Mouse (Mus musculus) midbrain, embryonic 10.5 days (tissue): Measurements from ENCODE around the gene Wapl. TPM values are rescaled to one million over a fixed set of nuclear protein-coding genes. Genes with fewer than 3 reads are reported as not detected.

ENCODE experiments used
- DNase-seq: peaks from one replicate; pipeline ENCODE4 v3.0.0-alpha.2; 2017; ENCODE audit warnings: low spot score
- H3K27ac ChIP-seq: fragments of 300-500 bp; sonication (generic); replicated peaks from 2 replicates; pipeline ENCODE4 v1.5.1; 2016; ENCODE audit warnings: mild to moderate bottlenecking
- H3K27me3 ChIP-seq: fragments of 300-500 bp; sonication (generic); 2 replicates; pipeline ENCODE4 v1.6.1; 2016; ENCODE audit warnings: low read depth, mild to moderate bottlenecking; ENCODE audit not compliant: poor library complexity, severe bottlenecking
- H3K36me3 ChIP-seq: fragments of 300-500 bp; sonication (generic); 2 replicates; pipeline ENCODE4 v1.6.1; 2016; ENCODE audit warnings: mild to moderate bottlenecking, moderate library complexity
- H3K4me1 ChIP-seq: fragments of 300-500 bp; sonication (generic); 2 replicates; pipeline ENCODE4 v1.6.1; 2016
- H3K4me3 ChIP-seq: fragments of 300-500 bp; sonication (generic); 2 replicates; pipeline ENCODE4 v1.5.1; 2016; ENCODE audit warnings: mild to moderate bottlenecking, moderate library complexity
- H3K9me3 ChIP-seq: fragments of 300-500 bp; sonication (generic); replicated peaks from 2 replicates; pipeline ENCODE4 v1.6.1; 2016; ENCODE audit warnings: mild to moderate bottlenecking
- WGBS: fragments of 180-500 bp; shearing (Covaris S2); methylation state at CpG from one replicate; pipeline ENCODE4 v1.1.7; 2016; 5-methylcytosine and 5-hydroxymethylcytosine counted together
- polyA plus RNA-seq: library from polyadenylated mRNA; unstranded; fragments of >200 nt; fragmentation: Nextera tagmentation; extraction: Ambion mirVana; gene quantifications from 2 replicates; pipeline ENCODE4 v1.2.1, GENCODE M21; 2016

Wapl gene
- polyA plus RNA-seq, 1 experiment from 2014 or later, result 26.1 TPM

- peak overlapping the region; percentile 60 for H3K4me3 ChIP-seq
- no peaks in the 10 kb centered on the region for H3K36me3 ChIP-seq
- H3K27me3 ChIP-seq, result peaks cover 80% of the 10 kb centered on the region
- DNase-seq, result no peak
- no peaks in the 10 kb centered on the region for H3K9me3 ChIP-seq
- peaks cover 20% of the 10 kb centered on the region for H3K4me1 ChIP-seq
- H3K27ac ChIP-seq, result peak overlapping the region; percentile 57
- WGBS, result 8% methylated on average over 4 of the region's 4 CpGs
Measured at GRCm38 (mm10) chr14:34662478-34662826, 11.3 kb upstream of the Wapl start.

GRCm38 (mm10) chr14:34663381-34663780 lies 10.3 kb upstream of the Wapl start:
- WGBS, result 77% methylated on average over 1 of the region's 1 CpGs

GRCm38 (mm10) chr14:34669082-34669481 lies 4.6 kb upstream of the Wapl start:
- 70% methylated on average over 3 of the region's 3 CpGs for WGBS
- peaks cover 49% of the 10 kb centered on the region for H3K27me3 ChIP-seq
- H3K9me3 ChIP-seq, result no peaks in the 10 kb centered on the region
- H3K27ac ChIP-seq, result no peak overlapping the region
- no peak overlapping the region for H3K4me3 ChIP-seq
- H3K4me1 ChIP-seq, result peaks cover 8% of the 10 kb centered on the region
- H3K36me3 ChIP-seq, result no peaks in the 10 kb centered on the region
- no peak for DNase-seq

More at GRCm38 (mm10) chr14:34663381-34663780, 10.3 kb upstream of the Wapl start:
- Histone ChIP-seq H3K4me1 (peaks cover 20% of the 10 kb centered on the region), H3K9me3 (no peaks in the 10 kb centered on the region), H3K27ac (no peak overlapping the region), H3K36me3 (no peaks in the 10 kb centered on the region), H3K4me3 (no peak overlapping the region), H3K27me3 (peaks cover 87% of the 10 kb centered on the region)
- DNase-seq, result peak; percentile 46

- Histone ChIP-seq H3K9me3 (no peaks in the 10 kb centered on the region), H3K36me3 (no peaks in the 10 kb centered on the region), H3K4me1 (peaks cover 14% of the 10 kb centered on the region), H3K4me3 (no peak overlapping the region), H3K27ac (no peak overlapping the region), H3K27me3 (peaks cover 37% of the 10 kb centered on the region)
- 57% methylated on average over 2 of the region's 2 CpGs for whole genome bisulfite sequencing
- DNase-seq, result no peak
Measured at GRCm38 (mm10) chr14:34670256-34670655, 3.5 kb upstream of the Wapl start.

- Histone ChIP-seq H3K4me1 (peaks cover 20% of the 10 kb centered on the region), H3K36me3 (peaks cover 25% of the 10 kb centered on the region), H3K4me3 (peak overlapping the region; percentile 97), H3K27ac (peak overlapping the region; percentile 98), H3K9me3 (no peaks in the 10 kb centered on the region), H3K27me3 (peaks cover 12% of the 10 kb centered on the region)
- WGBS, result under 1% methylated on average over 52 of the region's 52 CpGs
- DNase-seq, result peak; percentile 43
Measured at GRCm38 (mm10) chr14:34674229-34674791, 582 bp downstream of the Wapl start.

- Histone ChIP-seq H3K27ac (peak overlapping the region; percentile 98; the same call in 1 of the 2 replicates), H3K4me1 (peaks cover 20% of the 10 kb centered on the region), H3K36me3 (peaks cover 29% of the 10 kb centered on the region), H3K9me3 (no peaks in the 10 kb centered on the region), H3K27me3 (peaks cover 6% of the 10 kb centered on the region; the same call in 1 of the 2 replicates), H3K4me3 (peak overlapping the region; percentile 97)
- DNase-seq, result no peak
- WGBS, result 36% methylated on average over 9 of the region's 9 CpGs
Measured at GRCm38 (mm10) chr14:34674932-34675331, 1.2 kb downstream of the Wapl start.

GRCm38 (mm10) chr14:34675347-34675865 lies 1.7 kb downstream of the Wapl start:
- peak overlapping the region; percentile 97 for H3K4me3 ChIP-seq
- 86% methylated on average over 5 of the region's 5 CpGs for WGBS
- no peak for DNase-seq
- H3K27me3 ChIP-seq, result 0 out of 2 replicates have a peak, but pooled peaks cover 3% of the 10 kb centered on the region
- H3K9me3 ChIP-seq, result no peaks in the 10 kb centered on the region
- peaks cover 20% of the 10 kb centered on the region for H3K4me1 ChIP-seq
- peaks cover 32% of the 10 kb centered on the region for H3K36me3 ChIP-seq
- H3K27ac ChIP-seq, result no peak overlapping the region

GRCm38 (mm10) chr14:34680815-34681214 lies 7.1 kb downstream of the Wapl start:
- H3K4me1 ChIP-seq, result peaks cover under 1% of the 10 kb centered on the region; the same call in 1 of the 2 replicates
- WGBS, result 86% methylated on average over 2 of the region's 2 CpGs
- H3K4me3 ChIP-seq, result no peak overlapping the region
- H3K27me3 ChIP-seq, result no peaks in the 10 kb centered on the region
- H3K9me3 ChIP-seq, result no peaks in the 10 kb centered on the region
- H3K36me3 ChIP-seq, result peaks cover 75% of the 10 kb centered on the region
- no peak overlapping the region for H3K27ac ChIP-seq
- DNase-seq, result no peak

- no peak for DNase-seq
- H3K27ac ChIP-seq, result no peak overlapping the region
- no peak overlapping the region for H3K4me3 ChIP-seq
- H3K4me1 ChIP-seq, result no peaks in the 10 kb centered on the region
- H3K36me3 ChIP-seq, result peaks cover 81% of the 10 kb centered on the region
- H3K27me3 ChIP-seq, result no peaks in the 10 kb centered on the region
- no peaks in the 10 kb centered on the region for H3K9me3 ChIP-seq
Measured at GRCm38 (mm10) chr14:34684989-34685388, 11.3 kb downstream of the Wapl start.

- no peak for DNase-seq
- no peak overlapping the region for H3K4me3 ChIP-seq
- H3K27me3 ChIP-seq, result no peaks in the 10 kb centered on the region
- peaks cover 74% of the 10 kb centered on the region for H3K36me3 ChIP-seq
- no peaks in the 10 kb centered on the region for H3K4me1 ChIP-seq
- H3K9me3 ChIP-seq, result no peaks in the 10 kb centered on the region
- H3K27ac ChIP-seq, result no peak overlapping the region
- 96% methylated on average over 4 of the region's 4 CpGs for WGBS
Measured at GRCm38 (mm10) chr14:34693970-34694369, 20.2 kb downstream of the Wapl start.

GRCm38 (mm10) chr14:34697376-34697775 lies 23.6 kb downstream of the Wapl start:
- H3K36me3 ChIP-seq, result peaks cover 75% of the 10 kb centered on the region
- WGBS, result 84% methylated on average over 1 of the region's 1 CpGs

GRCm38 (mm10) chr14:34710209-34710608 lies 36.5 kb downstream of the Wapl start:
- H3K4me3 ChIP-seq, result no peak overlapping the region
- H3K4me1 ChIP-seq, result no peaks in the 10 kb centered on the region
- DNase-seq, result no peak
- no peaks in the 10 kb centered on the region for H3K27me3 ChIP-seq
- 95% methylated on average over 2 of the region's 2 CpGs for WGBS
- no peak overlapping the region for H3K27ac ChIP-seq
- no peaks in the 10 kb centered on the region for H3K9me3 ChIP-seq
- peaks cover 47% of the 10 kb centered on the region for H3K36me3 ChIP-seq

More at GRCm38 (mm10) chr14:34697376-34697775, 23.6 kb downstream of the Wapl start:
- no peaks in the 10 kb centered on the region for H3K27me3 ChIP-seq
- H3K4me1 ChIP-seq, result no peaks in the 10 kb centered on the region
- no peak for DNase-seq
- no peak overlapping the region for H3K4me3 ChIP-seq
- H3K27ac ChIP-seq, result no peak overlapping the region
- no peaks in the 10 kb centered on the region for H3K9me3 ChIP-seq

GRCm38 (mm10) chr14:34712027-34712426 lies 38.3 kb downstream of the Wapl start:
- DNase-seq, result no peak
- 94% methylated on average over 3 of the region's 3 CpGs for WGBS
- H3K27me3 ChIP-seq, result no peaks in the 10 kb centered on the region
- no peaks in the 10 kb centered on the region for H3K9me3 ChIP-seq
- no peak overlapping the region for H3K4me3 ChIP-seq
- H3K27ac ChIP-seq, result no peak overlapping the region
- peaks cover 61% of the 10 kb centered on the region for H3K36me3 ChIP-seq
- H3K4me1 ChIP-seq, result no peaks in the 10 kb centered on the region
